Mouse (Mus musculus): ENCODE data around the gene Egflam.

Egflam gene

GRCm38 (mm10) chr15:7173776-7174175 lies 224.4 kb downstream of the Egflam start:
- no peak for DNase-seq (ENCODE audit: low spot score)

GRCm38 (mm10) chr15:7173346-7173745 lies 224.8 kb downstream of the Egflam start:
- DNase-seq (ENCODE audit: low spot score) = no peak

GRCm38 (mm10) chr15:7172875-7173274 lies 225.3 kb downstream of the Egflam start:
- no peak for DNase-seq (ENCODE audit: low spot score)

GRCm38 (mm10) chr15:7167906-7168532 lies 230.2 kb downstream of the Egflam start:
- no peak for DNase-seq (ENCODE audit: low spot score)

- no peak for DNase-seq (ENCODE audit: low spot score)
These were observed 230.8 kb downstream of the Egflam start for GRCm38 (mm10) chr15:7167238-7167905.

- DNase-seq (ENCODE audit: low spot score) = no peak
These were observed 231.5 kb downstream of the Egflam start for GRCm38 (mm10) chr15:7166735-7167134.

- no peak for DNase-seq (ENCODE audit: low spot score)
These were observed 234.3 kb downstream of the Egflam start for GRCm38 (mm10) chr15:7163851-7164250.

GRCm38 (mm10) chr15:7160321-7160720 lies 237.9 kb downstream of the Egflam start:
- DNase-seq (ENCODE audit: low spot score) = no peak

- DNase-seq (ENCODE audit: low spot score) = no peak
These were observed 238.3 kb downstream of the Egflam start for GRCm38 (mm10) chr15:7159869-7160268.

- no peak for DNase-seq (ENCODE audit: low spot score)
These were observed 240.5 kb downstream of the Egflam start for GRCm38 (mm10) chr15:7157658-7158057.
